Mouse (Mus musculus): ENCODE measurements at regions not wholly inside any gene's neighbourhood (a gene's known extent, or its start where the extent isn't known, plus 50 kb on each side); places are given as distances from the start of the nearest gene placed in this dataset.

DNA sequence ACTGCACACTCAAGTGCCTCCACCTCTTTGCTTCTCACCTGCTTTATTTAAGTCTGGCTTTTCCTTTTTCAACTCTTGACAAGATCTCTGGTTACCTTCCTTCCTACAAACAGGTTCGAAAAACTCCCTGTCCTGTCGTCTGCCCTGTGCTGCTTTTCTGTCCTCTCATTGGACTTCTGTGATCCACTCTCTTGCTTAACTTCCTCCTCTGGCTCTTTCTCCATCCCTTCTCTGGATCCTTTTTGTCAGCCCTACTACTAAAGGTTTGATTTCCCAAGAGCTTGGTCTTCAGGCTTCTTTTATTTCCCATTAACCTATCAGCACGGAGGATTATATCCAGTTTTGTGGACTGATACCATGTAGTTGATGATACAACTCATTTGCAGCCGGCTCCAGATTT, 149.8 kb downstream of the Satb1 start:
- no peak for DNase-seq

GRCm38 (mm10) chr17:51682368-51682767, 150.7 kb downstream of the Satb1 start:
- no peak for DNase-seq

GRCm38 (mm10) chr17:51677451-51677850, 155.6 kb downstream of the Satb1 start:
- DNase-seq, result no peak

GRCm38 (mm10) chr17:51658408-51658807, 174.7 kb downstream of the Satb1 start:
- DNase-seq, result no peak

- no peak for DNase-seq
These were observed 179.2 kb downstream of the Satb1 start for GRCm38 (mm10) chr17:51653881-51654280.

DNA sequence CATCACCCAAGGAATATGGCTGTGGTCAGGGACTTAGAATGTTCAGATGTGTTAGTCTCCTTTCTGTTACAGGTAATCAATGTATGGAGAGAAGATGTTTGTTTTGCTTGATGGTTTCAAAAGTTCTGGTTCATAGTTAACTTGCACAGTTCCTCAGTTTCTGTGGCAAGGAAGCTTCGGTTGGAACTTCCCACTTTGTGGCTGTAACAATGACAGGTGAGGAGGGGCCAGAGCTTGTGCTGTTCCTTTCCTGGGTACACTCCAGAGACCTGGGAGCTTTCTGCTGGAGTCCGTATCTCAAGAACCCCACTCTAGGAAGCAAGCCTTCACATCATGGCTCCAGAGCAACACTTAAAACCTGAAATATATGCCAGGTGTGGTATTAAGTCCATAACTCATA, 181.2 kb downstream of the Satb1 start:
- no peak for DNase-seq

DNA sequence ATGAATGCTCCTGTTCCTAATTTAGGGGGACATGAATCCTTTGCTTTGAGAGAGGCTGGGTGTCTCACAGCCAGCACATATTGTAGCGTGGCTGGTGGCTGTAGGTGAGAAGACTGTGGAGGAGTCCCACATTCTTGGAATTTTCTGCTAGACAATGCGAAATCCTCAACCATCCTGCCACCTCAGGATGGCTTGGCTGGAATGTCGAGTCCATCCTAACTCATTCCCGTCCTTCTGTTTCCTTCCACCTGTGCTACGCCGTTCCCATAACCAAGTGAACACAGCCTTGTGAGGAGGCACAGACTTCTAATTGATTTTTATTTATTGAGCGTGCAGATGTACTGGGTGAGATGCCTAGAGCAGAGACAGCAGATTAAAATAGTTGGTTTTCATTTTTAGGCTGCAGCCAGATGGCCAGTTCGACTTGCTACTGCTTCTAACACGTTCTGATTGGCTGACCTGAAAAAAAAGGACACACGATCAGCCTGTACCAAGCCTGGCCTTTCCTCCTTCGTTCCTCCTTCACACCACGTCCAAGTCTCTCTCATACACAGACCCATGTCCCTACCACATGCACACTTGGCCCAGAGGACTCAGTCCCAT, 183.8 kb downstream of the Satb1 start:
- no peak for DNase-seq

DNA sequence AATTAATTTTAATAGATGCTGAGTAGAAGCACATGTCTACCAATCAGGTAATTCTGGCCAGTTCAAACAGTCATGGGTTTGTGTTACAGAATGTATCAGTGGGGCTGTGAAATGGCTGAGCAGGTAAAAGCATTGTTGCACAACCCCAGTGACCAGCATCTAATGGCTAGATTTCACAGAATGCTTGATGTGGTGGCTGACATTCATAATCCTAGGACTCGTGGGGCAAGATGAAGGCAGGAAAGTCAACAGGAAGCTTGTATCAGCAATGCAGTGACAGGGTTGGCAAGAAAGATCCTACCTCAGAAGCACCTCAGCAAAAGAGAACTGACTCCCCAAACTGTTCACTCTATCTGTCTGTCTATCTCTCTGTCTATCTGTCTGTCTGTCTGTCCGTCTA, 186.7 kb downstream of the Satb1 start:
- no peak for DNase-seq

GRCm38 (mm10) chr17:51645866-51646265, 187.2 kb downstream of the Satb1 start:
- no peak for DNase-seq

DNA sequence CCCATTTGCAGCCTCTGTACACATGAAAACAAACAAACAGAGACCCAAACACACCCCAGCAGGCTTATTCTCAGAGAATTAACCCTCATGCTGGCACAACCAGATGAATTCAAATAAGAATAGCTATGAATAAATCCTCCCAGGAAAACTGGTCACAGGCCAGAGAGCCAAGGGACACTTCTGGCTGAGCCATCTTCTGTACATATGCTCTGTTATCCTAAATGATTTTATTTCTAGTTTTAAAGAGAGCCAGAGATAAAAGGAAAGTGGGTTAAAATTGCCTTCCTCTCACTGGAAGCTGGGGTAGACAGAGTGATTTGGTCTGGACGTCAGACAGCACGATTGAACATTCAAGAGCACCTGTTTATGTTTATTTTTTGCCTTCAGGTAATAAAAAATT, 190.4 kb downstream of the Satb1 start:
- no peak for DNase-seq

GRCm38 (mm10) chr17:51635913-51636312, 197.2 kb downstream of the Satb1 start:
- DNase-seq, result no peak

DNA sequence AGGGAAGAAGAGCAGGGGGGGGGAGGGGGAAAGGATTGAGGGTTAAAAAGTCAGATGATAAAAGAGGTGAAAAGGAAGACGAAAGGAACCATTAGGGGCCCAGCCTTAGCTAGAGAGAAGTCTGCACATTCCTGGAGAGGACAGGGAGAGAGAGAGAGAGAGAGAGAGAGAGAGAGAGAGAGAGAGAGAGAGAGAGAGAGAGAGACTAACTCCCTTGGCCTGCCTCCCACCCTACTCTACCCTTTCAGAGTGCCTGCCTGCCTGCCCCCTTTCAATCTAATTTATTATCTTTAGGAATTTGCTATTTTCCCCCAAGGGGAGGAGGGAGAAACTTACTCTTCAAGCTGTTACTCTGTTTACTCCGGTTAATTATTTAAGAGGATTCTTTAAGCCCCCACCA, 201.5 kb downstream of the Satb1 start:
- no peak for DNase-seq

DNA sequence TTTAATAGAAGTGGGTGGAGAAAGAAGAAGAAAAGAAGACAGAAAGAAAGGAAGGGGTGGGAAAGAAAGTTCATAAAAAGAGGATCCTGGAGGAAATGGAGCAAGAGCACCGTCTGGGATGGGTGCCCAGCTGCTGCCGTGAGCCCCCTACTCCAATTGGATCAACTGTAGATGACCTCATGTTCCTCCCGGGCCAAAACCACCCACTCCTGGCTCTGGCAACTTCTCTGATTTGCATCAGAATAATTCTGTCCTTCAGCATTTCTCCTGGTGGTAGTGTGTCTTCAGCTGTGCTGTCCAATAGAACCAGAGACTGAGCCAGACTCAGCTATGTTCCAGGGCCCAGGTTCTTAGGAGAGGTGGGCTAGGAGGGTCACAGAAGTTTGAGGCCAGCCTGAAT, 212.6 kb downstream of the Satb1 start:
- no peak for DNase-seq

- DNase-seq, result no peak
These were observed 247.8 kb downstream of the Satb1 start for GRCm38 (mm10) chr17:51585263-51585662.

- DNase-seq, result peak; percentile 55
These were observed 248.9 kb downstream of the Satb1 start for GRCm38 (mm10) chr17:51583984-51584880.

- DNase-seq, result peak; percentile 75
These were observed 249.8 kb downstream of the Satb1 start for GRCm38 (mm10) chr17:51583277-51583676.

DNA sequence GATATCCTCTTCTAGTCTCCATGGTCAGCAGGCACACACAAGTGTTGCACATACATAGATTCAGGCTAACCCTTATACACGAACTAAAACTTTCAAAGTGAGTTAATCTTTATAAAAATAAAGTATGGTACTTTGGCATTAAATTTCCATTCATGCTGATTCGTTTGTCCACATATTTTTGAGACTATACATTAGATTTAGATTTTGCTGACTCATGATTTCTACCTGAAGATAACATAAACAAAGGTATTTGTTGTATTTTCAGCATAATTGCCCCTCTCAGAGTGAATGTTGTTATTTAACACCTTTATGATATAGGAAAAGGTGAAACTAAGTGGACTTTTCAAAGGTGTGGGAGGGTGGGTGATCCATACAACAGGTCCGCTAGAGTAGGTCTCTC, 277.2 kb downstream of the Satb1 start:
- DNase-seq, result no peak

GRCm38 (mm10) chr17:51554446-51554845, 278.6 kb downstream of the Satb1 start:
- no peak for DNase-seq

DNA sequence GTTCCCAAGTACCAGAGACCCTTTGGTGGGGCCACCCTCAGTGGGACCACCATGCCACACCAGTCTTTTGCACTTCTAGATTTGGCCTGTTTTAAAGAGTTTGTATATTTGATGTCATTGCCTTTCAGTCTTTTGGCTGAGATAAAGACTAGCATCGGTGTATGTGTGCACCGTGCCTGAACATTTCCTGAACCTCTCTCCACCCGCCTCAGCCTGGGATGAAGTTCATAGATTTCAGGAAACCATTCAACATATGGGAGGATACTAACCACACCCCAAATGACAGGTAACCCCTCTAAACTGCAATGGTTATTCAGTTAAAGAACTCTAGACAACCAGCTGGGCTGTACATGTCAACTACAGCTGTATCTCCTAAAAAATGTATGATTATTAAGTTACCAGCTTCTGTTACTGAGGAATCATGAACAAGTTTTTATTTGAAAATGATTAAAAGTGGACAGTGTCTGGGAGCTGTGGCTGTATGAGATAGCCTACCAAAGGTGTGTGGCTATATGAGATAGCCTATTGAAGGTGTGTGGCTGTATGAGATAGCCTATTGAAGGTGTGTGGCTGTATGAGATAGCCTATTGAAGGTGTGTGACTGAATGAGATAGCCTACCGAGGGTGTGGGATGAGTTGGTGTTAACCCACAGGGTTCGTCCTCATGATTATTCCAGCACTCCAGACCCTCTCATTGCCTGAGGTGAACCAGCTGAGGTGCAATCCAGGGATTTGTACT, 280.6 kb downstream of the Satb1 start:
- no peak for DNase-seq

- no peak for DNase-seq
These were observed 286.1 kb downstream of the Satb1 start for GRCm38 (mm10) chr17:51546999-51547398.

DNA sequence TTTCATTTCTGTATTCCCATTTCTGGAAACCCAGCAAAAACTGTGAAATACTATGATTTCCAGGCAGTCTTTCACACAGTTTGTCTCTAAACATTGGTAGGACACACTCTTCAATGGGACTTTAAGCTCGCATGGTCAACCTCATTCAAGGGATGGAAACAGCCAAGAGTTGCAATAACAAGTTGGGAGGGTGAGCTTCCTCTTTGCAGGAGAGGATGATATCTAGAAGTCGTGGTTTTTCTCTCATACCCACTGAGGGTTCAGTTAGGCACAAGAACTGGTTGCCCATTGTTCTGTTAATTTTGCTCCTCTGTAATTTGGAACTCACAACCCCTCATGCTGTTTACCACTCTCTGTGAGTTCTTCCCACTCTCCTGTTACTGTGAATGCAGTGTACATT, 290.5 kb downstream of the Satb1 start:
- no peak for DNase-seq

- DNase-seq, result peak; percentile 5
These were observed 298.4 kb downstream of the Satb1 start for GRCm38 (mm10) chr17:51534678-51535077.

GRCm38 (mm10) chr17:51534270-51534669, 298.8 kb downstream of the Satb1 start:
- no peak for DNase-seq

DNA sequence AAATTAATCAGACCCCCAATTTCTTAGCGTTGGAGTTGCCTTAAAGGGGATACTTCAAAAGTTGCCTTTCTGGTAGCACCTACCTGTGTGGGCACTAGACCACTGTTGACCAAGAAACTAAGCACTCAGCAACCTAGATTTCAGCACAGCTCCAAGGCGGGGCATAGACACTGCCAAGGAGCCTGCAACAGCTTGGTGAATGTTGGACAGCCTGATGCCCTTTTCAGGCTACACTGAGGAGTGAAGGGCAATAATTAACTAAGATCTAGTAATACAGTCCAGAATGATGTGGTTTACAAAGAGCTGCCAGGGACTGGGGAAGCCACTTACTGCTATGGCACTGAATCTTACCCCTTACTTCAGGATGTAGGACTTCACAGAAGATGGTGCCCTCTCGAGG, 304.9 kb downstream of the Satb1 start:
- no peak for DNase-seq
